Mouse (Mus musculus) adrenal gland (tissue): ENCODE results near the gene Ubr3.

Source experiments
- intact Hi-C: fragments of 180-260 bp; cut with DNase I; formaldehyde crosslinking; loops from one replicate; pipeline ENCODE4 v1.15.1; 2025

Gene Ubr3

DNA sequence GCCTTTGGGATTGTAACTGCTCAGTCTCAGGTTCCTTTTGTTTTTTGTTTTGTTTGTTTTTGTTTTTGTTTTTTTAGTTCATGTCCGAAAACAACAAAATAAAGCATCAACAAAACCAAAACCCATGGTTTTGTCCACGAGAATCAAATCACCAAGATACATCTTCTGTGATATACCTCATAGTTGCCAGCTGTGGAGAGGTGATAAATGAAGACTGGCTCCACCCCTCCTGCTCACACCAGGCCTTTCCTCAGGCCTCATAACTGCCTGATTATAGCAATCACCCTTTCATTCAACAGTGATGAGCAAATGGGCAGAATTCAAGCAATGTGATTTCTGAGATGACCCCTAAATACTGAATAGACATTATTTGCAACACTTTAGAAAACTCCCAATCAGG, 127.4 kb downstream of the Ubr3 start:
- intact Hi-C loops: no loop called here

DNA sequence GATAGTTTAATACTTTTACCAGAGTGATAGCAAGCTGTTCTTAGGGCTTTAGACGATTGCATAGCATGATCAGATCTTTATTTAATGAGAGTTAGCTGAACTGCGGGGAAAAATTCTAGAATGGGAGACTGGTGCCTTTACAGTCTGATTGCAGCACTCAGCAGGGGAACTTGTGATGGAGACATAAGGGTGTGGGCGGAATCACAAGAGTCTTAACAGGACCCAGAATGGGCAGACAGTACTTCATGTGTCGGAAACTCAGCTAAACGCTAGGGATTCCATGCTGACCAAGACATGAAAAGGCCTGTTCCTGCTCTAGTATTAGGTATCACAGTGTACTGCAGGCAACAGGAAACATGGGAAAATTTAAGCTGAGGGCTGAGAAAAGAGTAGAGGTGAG, 128.7 kb downstream of the Ubr3 start:
- intact Hi-C loops: no loop called here

DNA sequence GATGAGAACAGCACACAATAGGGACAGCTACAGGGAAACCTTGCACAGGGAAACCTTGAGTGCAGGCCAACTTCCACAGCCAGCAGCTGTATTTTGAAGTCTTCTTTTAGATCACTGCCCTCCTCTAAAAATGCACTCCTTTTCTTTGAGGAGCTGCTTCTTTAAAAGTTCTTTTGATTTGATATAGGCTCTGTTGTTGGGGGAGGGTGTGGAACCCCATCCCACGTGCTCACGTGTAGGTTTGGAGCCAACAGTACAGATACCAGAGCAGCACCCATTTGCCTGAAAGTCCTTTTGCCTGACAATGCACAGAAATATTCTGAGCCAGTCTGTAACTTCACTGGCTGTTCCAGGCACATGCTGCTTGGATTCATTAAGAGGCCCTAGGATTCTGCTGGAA, 134.4 kb downstream of the Ubr3 start:
- intact Hi-C loops: loop anchor here (10.0 kb wide), 1 partner anchor 533 kb away; no protein-coding TSS in a partner anchor

DNA sequence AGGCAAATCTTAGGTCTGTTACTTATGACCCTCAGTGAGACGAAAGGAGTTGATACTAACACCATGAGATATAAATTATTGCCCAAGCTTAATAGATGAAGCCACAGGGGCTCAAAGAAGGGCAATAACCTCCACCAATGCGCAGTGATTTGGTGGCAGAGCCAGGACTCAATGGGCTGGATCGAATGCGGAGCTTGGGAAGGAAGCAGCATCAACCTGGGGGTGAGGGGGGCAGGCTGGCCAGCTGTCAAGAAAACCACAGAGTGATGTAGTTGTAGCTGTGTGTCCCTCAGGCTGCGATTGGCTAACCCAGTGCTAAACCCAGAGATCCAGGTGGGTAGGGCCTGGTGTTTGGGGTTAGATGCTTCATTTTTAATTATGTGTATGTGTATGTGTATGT, 137.8 kb downstream of the Ubr3 start:
- intact Hi-C loops: loop anchor here (5.0 to 10.0 kb wide), 3 partner anchors 57 to 530 kb away; no protein-coding TSS in a partner anchor

DNA sequence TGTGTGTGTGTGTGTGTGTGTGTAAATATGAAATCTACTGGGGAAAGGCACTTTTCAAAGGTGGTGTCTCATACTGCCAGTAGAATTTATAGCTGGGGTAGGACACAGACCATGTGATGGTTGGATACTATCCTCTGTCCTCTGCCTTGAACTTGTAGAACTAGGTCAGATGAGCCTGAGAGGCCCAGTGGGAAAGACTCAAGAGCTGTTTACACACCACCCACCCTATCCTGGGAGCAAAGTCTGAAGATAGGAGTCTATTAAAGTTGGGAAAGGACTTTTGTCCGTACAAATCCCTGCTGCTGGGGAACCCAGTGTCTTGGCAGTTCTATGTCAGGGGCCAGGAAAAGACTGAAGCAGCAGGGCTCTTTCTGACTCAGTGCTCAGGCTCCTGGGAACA, 138.3 kb downstream of the Ubr3 start:
- intact Hi-C loops: loop anchor here (5.0 to 10.0 kb wide), 3 partner anchors 57 to 529 kb away; no protein-coding TSS in a partner anchor

DNA sequence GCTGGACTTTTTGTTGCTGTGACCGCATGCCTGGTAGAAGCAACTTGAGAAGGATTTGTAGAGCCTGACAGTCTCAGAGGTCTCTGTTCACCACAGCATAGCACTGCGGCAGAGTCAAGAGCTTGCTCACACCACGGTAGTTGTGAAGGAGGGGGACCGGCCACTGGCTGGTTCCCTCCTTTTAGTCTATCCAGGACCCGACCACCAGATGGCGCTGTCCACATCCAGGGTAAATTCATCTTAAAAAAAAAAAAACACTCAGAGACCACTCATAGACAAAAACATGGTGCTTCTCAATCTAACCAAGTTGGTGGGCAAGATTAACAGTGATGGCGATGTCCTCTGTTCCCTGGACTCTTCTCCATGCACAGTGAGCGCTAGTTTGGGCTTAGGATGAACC, 140.2 kb downstream of the Ubr3 start:
- intact Hi-C loops: loop anchor here (5.0 to 10.0 kb wide), 3 partner anchors 55 to 528 kb away; no protein-coding TSS in a partner anchor

DNA sequence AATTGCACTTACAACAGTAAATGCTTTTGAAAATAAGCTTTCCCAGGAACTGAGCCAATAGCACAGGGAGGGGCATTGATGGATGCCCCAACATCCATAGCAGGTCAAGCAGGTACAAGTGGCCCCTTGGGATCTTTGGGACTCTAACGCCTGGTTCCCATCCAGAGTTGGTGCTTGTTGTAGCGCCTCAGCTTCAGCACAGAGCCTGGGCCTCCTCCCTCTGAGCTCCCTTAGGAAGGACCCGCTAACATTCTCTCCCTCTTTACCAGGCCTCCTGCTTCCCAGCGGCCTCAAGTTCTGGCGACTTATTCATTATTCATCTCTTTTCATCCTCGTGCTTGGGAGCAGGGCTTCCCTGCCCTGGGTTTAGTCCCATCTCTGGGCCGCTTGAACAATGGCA, 141.7 kb downstream of the Ubr3 start, which contains the start of gene Myo3b:
Myo3b (plus strand) TSS at position 375 of the 400 bp plus-strand sequence.
- intact Hi-C loops: loop anchor here (5.0 to 10.0 kb wide), 3 partner anchors 54 to 526 kb away; no protein-coding TSS in a partner anchor

DNA sequence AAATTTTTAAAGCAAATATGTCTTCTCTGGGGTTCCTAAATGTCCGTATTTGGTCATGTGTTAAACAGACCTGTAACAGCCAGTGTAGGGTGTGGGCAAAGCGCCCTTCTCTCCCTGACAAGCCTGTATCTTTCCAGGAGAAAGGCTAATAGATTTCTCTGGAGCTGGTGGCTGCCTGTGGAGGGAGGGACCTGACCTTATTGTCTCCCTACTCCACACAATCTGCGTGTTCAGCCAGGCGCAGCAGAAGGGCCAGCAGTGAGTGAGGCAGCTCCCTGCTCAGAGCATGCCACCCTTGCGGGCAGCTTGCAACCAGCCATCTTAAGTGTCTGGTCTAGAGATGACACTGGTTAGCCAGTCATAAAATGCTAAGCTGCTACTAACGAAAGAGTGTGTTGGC, 147.4 kb downstream of the Ubr3 start:
- intact Hi-C loops: no loop called here

DNA sequence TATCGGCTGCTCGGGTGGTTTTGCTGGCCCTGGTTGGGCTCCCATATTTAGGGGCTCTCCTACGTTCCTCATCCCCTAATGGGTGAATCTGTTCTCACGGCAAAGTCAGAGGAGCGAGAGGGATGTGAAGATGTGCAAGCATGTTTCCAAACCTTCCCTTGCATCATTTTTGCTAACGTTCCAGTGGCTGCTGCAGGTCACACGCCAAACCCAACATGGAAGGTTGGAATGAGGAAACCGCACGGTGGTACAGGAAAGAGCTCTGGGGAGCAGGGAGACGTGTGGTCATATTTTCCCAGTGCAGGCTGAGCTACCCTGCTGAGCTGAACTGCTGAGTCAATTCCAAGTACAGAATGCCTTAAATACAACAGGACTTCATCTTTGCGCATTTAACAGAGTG, 150.8 kb downstream of the Ubr3 start:
- intact Hi-C loops: no loop called here

DNA sequence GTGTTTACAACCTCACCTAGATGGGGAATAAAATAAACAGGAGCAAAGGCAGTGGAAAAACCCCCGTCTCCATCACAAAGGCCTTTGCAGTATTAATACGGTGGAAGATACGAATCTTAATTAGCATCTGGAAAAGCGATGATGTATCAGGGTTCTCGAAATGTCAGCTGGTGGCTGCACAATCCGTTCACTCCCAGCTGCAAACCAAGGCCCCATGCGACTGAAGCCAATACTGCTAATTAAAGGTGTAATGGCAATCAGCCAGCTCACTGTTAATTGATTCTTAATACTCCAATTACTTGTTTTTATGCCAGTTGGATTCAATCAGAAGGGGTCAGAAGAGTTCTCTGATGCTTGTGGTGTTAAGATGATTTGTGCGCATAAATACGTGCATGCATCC, 156.8 kb downstream of the Ubr3 start:
- intact Hi-C loops: no loop called here

DNA sequence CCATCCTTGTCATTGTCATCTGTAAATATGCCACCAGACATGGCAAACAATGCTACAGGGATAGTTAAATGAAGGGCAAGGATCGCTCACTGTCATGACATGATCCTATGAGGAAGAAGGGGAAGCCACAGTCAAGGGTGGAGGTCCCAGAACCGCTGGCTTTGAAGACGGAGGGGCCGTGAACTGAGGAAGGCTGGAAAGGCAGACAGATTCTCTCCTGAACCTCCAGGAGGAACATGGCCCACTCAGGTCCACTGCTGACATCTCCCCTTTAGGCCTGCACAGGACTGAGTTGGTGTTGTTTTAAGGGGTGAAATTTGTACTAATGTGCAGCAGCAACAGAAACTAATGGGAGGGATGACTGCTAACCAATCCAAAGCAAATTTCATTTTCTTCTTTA, 161.2 kb downstream of the Ubr3 start:
- intact Hi-C loops: no loop called here

DNA sequence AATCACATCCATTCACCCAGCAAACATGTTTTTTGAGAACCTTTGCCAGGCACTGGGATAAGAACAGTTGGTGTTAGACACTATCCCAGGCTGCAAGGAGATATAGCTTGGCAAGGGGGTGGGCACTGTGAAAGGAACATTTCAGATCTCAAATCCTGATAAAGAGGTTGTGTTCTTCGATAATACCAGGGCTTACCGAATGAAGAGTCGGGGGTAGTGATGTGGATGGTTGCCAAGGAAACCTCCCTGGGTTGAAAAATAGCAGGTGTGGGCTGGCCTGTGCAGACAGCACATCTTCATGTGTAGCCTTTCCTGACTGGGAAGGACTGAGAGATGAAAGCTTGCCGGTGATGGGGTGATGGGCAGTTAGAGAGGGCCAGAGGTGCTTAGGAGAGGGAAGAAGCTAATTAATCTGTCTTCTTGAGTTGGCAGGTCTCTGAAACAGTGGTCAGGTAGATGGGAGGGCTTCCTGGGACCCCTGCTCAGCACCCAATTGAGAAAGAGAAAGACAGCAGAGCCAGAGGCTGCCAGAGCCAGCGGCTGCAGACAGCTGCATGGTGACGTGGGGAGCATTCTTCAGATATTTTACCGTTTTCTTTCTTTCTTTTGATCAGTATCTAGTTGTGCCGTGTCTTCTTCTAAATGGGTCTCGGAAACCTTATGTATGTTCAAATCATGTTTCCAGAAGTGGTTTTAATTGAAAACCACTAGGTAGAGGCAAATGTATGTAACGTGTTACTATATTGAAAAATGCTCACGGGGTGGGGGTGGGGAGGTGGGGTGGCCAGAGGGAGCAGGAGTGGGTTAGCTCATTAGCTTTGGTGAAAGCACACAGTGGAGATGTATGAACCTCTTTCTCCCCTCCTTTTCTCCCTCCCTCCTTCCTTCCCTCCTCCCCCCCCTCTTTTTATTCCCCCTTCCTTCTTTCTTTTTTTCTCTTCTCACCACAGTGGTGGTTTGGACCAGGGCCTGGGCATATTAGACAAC, 163.6 kb downstream of the Ubr3 start:
- intact Hi-C loops: no loop called here

DNA sequence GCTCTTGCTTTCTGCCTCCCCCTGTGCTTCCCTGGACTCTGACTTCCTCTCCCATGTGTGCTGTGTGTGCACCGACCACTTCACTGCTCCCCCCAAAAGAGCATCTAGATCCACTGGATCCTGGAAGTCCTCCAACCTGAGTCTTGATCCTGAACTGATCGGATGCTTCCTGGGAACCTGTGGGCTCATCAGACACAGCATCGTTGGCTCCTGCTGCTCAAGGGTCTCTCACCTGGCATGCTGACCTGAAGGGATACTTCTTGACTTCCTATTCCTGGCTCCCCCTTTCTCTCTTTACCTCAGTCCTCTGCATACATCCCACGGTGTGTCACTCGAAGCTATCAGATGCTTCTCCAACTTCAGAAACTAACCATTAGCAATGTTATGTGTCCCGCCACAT, 168.1 kb downstream of the Ubr3 start:
- intact Hi-C loops: no loop called here

DNA sequence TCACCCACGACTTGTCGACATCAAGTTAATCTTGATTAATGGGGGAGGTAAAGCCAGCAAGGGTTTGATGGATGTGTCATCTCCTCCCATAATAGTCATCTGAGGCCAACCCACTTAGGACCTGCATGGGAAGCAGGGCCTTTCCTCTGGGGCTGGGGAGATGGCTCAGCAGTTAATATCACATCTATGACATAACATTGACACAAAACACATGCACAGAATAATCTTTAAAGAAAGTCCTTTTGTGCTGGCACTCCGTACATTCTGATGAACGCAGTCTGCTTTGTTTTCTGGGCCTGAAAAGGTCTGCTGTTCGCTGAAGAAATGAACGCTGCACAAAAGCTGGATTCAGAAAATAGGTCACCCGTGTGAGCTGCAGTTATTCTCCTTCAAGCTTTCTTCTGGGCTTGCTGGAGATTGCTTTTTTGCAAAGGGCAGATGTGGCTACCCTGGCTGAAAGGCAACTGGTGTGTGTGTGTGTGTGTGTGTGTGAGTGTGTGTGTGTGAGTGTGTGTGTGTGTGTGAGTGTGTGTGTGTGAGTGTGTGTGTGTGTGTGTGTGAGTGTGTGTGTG, 168.8 kb downstream of the Ubr3 start:
- intact Hi-C loops: no loop called here

DNA sequence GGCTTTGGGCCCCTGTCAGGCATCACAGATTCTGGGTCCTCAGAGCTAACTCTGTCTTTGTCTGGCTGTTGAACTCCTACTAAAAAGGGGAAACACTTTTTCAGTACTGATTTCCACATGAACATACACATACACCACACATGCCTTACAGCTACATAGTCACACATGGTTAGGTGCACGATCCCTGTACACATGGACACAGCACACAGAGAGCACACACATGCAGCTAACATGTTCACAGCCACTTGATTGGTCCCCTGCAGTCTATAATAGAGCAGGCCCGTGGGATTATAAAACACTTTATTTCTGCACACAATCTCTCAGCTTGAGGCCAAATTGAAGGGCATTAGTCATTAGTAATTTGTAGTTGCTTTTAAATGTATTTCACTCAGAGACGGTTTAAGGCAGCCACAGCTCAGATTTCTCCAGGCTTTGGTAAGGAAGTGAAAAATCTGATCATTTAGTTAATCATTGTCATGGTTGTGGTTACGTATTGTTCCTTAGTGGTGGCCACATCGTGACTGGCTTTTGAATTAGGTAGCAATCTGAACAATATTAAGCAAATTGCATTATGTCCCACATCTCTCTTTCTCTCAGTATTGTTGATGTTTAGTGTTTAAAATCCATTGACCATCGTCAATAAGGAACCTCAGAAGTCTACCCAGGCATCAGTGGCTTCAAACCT, 169.4 kb downstream of the Ubr3 start:
- intact Hi-C loops: no loop called here

DNA sequence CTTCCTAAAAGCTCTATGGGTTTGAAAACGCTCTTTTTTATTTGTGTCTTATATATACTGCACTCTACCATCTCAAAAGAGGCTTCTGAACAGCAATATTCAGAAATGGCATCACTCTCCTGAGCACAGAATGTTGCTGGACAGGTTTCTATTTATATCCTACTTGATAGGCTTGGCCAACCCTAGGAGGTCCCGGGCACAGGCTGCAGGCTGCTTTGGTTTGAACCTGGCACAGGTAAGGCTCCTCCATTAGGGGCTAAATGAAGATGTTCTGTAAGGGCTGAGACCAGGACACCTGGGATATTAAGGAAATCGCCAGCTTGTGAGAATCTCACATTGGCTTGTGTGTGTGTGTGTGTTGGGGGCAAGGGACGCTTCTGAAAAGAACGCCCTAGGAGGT, 172.8 kb downstream of the Ubr3 start:
- intact Hi-C loops: no loop called here
